Mouse (Mus musculus): ENCODE results near the gene Tprn. TPM values are rescaled to one million over a fixed set of nuclear protein-coding genes. Genes with fewer than 3 reads are reported as not detected.

Gene Tprn
- polyA plus RNA-seq (2012; rRNA removed): 11.4 and 20.5 TPM in 2 replicates

DNA sequence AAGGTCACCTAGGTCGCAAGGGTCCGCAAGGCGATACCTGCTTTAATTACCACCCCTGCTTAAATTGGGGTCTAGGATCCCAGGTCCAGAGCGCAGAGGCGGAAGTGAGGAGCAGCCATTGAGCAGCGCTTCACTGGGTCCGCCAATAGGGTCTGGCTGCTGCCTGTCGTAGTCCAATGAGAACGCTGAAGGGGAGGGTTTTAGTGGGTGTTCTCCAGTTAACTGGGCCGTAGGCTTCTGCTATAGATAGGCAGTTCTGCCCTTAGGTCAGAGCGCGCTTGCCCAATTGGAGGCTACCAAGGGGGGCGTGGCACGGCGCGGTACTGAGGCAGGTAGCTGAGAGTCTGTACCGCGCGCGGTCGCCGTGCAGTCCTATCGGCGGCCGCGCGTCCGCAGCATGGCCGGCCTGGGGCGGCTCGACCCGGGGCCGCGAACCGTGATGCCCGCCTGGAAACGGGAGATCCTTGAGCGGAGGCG lies at the start of gene Tprn:
TSS of gene Tprn (plus strand) at position 328 of the 477 bp plus-strand sequence.
- peak; percentile 90 for DNase-seq (ENCODE audit: low read depth)

- DNase-seq (ENCODE audit: low read depth): no peak
These were observed 49.1 kb upstream of the Tprn start for GRCm38 (mm10) chr2:25213266-25213865.

DNA sequence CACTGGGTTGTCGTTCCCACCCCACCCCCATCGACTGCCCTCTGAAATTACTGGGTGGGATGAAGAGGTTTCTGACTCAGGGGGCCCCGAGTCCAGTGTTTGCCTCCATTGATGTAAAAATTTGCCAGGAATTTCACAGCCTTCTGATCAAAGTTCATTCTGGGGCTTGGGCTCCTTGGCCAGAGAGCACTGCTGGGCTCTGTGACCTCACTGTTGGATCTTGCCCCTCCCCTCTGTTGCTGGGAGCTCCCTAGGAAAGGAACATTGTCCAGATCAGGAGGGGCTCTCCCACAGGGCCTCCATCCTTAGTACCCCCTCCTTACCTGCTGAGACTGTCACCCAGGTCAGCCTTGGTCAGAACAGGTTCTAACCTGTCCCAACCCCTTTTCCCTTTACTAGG lies 48.0 kb upstream of the Tprn start, which contains the start of gene Stpg3:
TSS of gene Stpg3 (minus strand) at position 194 of the 400 bp plus-strand sequence.
- DNase-seq (ENCODE audit: low read depth): no peak

DNA sequence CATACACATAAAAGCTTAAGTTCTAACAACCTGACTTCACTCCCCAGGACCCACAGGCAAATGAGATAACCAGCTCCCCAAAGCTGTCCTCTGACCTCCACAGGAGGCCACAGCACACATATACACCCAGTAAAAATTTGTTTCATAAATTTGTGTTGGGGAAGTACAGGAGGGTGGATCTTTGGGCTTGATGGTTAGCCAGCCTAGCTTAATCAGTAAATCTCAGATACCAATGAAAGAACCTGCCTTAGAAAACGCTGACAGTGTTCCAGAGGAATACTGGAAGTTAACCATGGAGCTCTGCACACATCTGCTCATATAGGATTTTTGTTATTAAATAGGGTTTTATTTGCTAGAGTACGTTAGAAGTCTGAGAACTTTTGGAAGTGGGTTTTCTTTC lies 44.8 kb upstream of the Tprn start:
- DNase-seq (ENCODE audit: low read depth): no peak

GRCm38 (mm10) chr2:25218445-25218844 lies 44.0 kb upstream of the Tprn start, which contains the start of gene Fam166a:
Gene Fam166a (plus strand): TSS chr2:25218745.
- no peak for DNase-seq (ENCODE audit: low read depth)

DNA sequence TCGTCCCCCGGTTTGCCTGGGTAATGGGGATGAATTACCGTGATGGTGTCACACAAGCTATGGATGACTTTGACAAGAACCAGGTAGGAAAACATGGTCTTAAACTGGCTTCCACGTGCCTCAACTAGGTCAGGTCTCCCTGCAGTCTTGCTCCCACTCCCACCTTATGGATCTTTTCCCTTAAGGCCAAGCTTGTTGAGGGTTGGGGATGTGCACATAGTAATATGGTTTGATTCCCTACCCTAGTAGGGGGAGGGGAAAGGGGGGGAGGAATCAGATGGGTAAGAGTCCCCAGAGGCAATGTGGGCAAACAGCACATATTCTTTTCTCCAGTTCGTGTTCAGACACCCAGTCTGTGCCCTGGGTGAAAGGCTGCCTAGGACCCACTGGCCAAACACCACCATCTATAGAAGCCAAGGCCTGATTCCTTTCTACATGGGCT lies 41.1 kb upstream of the Tprn start:
- no peak for DNase-seq (ENCODE audit: low read depth)

GRCm38 (mm10) chr2:25223681-25224491 lies 38.5 kb upstream of the Tprn start:
- no peak for DNase-seq (ENCODE audit: low read depth)

GRCm38 (mm10) chr2:25224492-25224765 lies 38.0 kb upstream of the Tprn start, which contains the start of gene Tubb4b:
Gene Tubb4b (minus strand): TSS chr2:25224702.
- DNase-seq (ENCODE audit: low read depth): no peak

DNA sequence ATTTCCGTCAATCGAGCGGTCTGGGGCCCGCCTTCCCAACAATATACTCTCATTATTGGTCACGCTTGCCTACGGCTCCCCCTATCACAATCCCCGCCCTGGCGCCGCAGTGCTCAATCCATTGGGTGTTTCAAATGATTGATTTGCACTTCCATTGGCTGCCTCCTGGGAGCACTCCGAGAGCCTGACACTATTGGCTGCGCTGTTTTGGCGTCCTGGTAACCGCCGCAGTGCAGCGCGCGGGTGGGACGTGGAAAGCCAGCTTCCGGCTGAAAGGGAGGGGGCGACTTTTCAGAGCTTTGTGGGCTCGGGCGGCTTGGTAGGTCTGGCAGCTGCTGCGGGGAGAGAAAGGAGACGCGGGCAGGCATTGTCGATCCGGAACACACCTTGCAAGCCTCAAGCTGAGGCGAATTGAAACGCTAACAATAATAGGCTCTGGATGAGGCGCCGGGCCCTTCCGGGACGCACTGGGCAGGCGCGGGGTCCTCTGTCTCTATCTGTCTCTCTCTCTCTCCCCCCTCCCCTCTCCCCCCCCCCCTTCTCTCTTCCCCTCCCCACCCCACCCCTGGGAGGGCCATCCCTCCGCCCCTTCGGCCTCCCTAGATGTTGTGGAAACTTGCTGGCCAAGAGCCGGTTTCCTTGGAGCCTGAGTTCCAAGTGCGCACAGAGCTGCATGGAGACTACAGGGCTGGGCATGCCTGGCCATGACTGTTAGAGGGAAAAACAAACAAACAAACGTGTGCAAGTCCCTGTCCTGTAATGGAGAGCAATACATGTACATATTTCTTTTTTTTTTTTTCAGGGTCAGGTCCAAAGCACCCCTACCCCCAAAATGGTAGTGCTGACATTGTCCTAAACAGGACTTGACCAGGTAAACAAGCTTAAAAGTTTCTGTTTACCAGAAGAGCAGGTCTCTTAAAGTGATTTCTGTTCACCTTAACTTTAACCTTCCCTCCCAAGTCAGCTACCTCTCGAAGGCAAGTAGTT lies 37.4 kb upstream of the Tprn start:
- DNase-seq (ENCODE audit: low read depth): peak; percentile 98

GRCm38 (mm10) chr2:25225811-25226379 lies 36.5 kb upstream of the Tprn start:
- DNase-seq (ENCODE audit: low read depth): no peak

DNA sequence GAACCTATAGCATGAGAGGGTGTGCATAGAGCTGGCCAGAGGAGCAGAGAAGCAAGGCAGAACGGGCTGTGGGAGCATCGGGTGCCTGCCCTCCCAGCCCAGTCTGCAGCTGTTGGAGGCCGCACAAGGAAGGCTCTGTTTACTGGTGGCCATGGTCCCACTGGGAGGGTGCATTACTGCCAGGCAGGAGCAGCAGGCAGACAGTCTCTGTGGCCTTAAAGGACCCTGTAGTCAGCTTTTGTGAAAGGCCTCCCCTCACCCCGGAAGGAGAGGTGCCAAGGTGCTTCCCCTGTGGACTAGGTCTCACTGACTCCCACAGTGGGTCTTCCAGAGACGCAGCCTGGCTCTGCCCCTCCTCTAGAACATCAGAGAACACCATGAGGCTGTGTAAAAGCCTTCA lies 35.6 kb upstream of the Tprn start:
- DNase-seq (ENCODE audit: low read depth): no peak

GRCm38 (mm10) chr2:25227406-25227805 lies 35.0 kb upstream of the Tprn start:
- no peak for DNase-seq (ENCODE audit: low read depth)

DNA sequence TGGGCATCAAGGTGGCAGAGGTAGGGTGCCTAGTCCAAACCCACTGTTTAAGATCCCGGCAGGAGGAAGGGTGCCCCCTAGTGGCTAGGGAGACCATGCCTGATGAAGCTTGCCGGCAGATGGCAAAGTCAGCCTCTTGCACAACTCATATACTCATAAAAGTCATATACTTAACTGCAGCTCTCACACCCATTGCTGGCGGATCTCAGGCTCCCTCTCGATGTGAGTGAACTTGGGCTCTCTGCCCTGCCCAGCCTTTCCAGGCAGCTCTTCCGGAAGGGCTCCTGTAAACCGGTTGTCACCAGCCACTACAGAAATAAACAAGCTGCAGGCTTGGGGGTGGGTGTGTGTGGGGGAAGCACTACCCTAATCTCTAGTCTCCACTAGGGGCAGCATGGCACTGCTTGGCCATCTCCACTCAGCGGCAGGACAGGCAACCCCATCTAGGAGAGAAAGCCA lies 34.0 kb upstream of the Tprn start:
- no peak for DNase-seq (ENCODE audit: low read depth)

DNA sequence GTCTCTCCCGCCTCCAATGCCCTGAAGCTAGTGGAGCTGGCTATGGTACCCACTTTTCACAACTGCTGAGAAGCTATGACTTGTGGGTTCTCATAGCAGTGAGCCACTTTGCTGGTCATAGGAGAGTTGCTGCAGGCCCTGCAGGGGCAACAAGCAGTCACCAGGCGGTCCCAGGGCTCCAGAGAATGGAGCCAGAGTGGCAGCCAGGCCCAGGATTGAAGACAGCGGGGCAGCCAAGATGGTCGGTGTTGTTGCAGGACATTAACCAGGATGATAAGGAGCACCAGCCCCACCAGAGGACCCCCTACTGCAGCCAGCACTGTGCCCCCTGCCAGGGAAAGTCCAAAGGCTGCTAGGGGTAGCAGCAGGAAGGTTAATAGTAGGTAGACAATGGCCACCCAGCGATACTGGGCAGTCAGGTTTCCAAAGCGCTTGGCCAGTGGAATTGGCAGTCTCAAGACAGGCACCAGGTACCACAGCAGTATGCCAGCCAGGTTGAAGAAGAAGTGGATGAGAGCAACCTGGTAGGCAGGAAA lies 33.4 kb upstream of the Tprn start:
- no peak for DNase-seq (ENCODE audit: low read depth)

GRCm38 (mm10) chr2:25229582-25229981 lies 32.8 kb upstream of the Tprn start:
- DNase-seq (ENCODE audit: low read depth): no peak

DNA sequence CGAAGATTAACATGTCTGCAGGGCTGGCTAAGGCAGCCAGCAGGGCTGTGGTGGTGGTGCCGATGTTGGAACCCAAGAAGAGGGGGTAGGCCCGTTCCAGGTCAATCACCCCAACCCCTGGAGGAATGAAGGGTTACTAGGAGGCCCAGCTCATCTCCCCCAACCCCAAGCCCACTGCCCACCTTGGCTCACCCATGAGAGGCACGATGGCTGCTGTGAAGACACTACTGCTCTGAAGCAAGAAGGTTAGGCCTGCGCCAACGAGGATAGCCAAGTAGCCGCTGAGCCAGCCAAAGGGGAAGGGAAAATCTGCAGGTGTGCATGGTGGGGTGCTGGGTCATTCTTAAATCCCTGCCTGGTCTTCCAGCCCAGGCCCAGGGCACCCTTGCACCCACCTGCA lies 31.8 kb upstream of the Tprn start:
- no peak for DNase-seq (ENCODE audit: low read depth)

- no peak for DNase-seq (ENCODE audit: low read depth)
These were observed 31.4 kb upstream of the Tprn start for GRCm38 (mm10) chr2:25231038-25231437.

- DNase-seq (ENCODE audit: low read depth): no peak
These were observed 29.0 kb upstream of the Tprn start for GRCm38 (mm10) chr2:25233421-25233820.

- DNase-seq (ENCODE audit: low read depth): no peak
These were observed 28.4 kb upstream of the Tprn start, which contains the start of gene Slc34a3 for GRCm38 (mm10) chr2:25234050-25234449. Gene Slc34a3 (minus strand): TSS chr2:25234364.

GRCm38 (mm10) chr2:25234551-25235220 lies 27.7 kb upstream of the Tprn start:
- no peak for DNase-seq (ENCODE audit: low read depth)

DNA sequence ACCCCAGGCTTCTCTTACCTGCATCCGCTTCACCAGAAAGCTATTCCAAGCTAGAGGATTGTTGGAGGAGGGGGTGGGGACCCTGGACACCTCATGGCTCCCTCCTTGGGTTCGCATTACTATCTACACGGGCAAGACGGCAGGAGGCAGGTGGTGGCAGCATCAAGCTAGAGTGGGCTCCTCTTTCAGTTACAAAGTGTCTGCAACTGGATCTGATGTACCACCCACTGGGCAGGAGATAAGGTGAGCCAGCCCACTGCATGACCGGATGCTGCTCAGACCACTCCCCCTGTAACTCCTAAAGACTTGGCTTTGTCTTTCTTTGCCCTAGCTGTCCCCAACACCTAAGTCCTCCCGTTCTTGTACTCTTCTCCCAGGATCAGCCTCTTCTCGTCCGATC lies 25.8 kb upstream of the Tprn start, which contains the start of gene Rnf224:
TSS of gene Rnf224 (minus strand) at position 174 of the 400 bp plus-strand sequence.
- no peak for DNase-seq (ENCODE audit: low read depth)
